Mouse (Mus musculus) neural tube, embryonic 14.5 days (tissue): Measurements from ENCODE around the gene Foxo3. TPM values are rescaled to one million over a fixed set of nuclear protein-coding genes. Genes with fewer than 3 reads are reported as not detected.

Experiments used
- ATAC-seq: fragments of 200-750 bp; cut with Nextera tagmentation; 2 replicates; pipeline ENCODE4 v1.8.0; 2017; ENCODE audit warnings: low read depth, mild to moderate bottlenecking, moderate TSS enrichment, moderate library complexity
- H3K27ac ChIP-seq: fragments of 300-500 bp; sonication (generic); 2 replicates; pipeline ENCODE4 v1.5.1; 2014; ENCODE audit warnings: low read depth, mild to moderate bottlenecking, control low read depth, low read length, moderate library complexity, mixed read lengths
- H3K27me3 ChIP-seq: fragments of 300-500 bp; sonication (generic); 2 replicates; pipeline ENCODE4 v1.6.1; 2014; ENCODE audit warnings: low read length; ENCODE audit not compliant: control insufficient read depth, insufficient read depth
- H3K36me3 ChIP-seq: fragments of 300-500 bp; sonication (generic); 2 replicates; pipeline ENCODE4 v1.6.1; 2014; ENCODE audit warnings: low read length, mixed read lengths; ENCODE audit not compliant: control insufficient read depth, insufficient read depth
- H3K4me1 ChIP-seq: fragments of 300-500 bp; sonication (generic); 2 replicates; pipeline ENCODE4 v1.6.1; 2014; ENCODE audit warnings: low read length; ENCODE audit not compliant: control insufficient read depth, insufficient read depth
- H3K4me2 ChIP-seq: fragments of 300-500 bp; sonication (generic); 2 replicates; pipeline ENCODE4 v1.6.1; 2014; ENCODE audit warnings: mild to moderate bottlenecking, low read depth, low read length, control low read depth
- H3K4me3 ChIP-seq: fragments of 300-500 bp; sonication (generic); 2 replicates; pipeline ENCODE4 v1.5.1; 2014; ENCODE audit warnings: low read depth, low read length, control low read depth, mixed read lengths
- H3K9ac ChIP-seq: fragments of 300-500 bp; sonication (generic); replicated peaks from 2 replicates; pipeline ENCODE4 v1.6.1; 2014; ENCODE audit warnings: low read depth, mild to moderate bottlenecking, control low read depth, low read length, mixed read lengths
- H3K9me3 ChIP-seq: fragments of 300-500 bp; sonication (generic); 2 replicates; pipeline ENCODE4 v1.6.1; 2016; ENCODE audit warnings: low read length; ENCODE audit not compliant: control insufficient read depth
- WGBS: fragments of 180-500 bp; shearing (Covaris S2); extraction: QIAGEN DNeasy Blood & Tissue Kit; methylation state at CpG from one replicate; pipeline ENCODE4 v1.1.7; 2014; 5-methylcytosine and 5-hydroxymethylcytosine counted together
- polyA plus RNA-seq: library from polyadenylated mRNA; unstranded; fragments of >200 nt; fragmentation: Nextera tagmentation; extraction: Ambion mirVana; gene quantifications from 2 replicates; pipeline ENCODE4 v1.2.1, GENCODE M21; 2014

The Foxo3 gene
- polyA plus RNA-seq, 1 experiment from 2014 or later, result 6.1 TPM

DNA sequence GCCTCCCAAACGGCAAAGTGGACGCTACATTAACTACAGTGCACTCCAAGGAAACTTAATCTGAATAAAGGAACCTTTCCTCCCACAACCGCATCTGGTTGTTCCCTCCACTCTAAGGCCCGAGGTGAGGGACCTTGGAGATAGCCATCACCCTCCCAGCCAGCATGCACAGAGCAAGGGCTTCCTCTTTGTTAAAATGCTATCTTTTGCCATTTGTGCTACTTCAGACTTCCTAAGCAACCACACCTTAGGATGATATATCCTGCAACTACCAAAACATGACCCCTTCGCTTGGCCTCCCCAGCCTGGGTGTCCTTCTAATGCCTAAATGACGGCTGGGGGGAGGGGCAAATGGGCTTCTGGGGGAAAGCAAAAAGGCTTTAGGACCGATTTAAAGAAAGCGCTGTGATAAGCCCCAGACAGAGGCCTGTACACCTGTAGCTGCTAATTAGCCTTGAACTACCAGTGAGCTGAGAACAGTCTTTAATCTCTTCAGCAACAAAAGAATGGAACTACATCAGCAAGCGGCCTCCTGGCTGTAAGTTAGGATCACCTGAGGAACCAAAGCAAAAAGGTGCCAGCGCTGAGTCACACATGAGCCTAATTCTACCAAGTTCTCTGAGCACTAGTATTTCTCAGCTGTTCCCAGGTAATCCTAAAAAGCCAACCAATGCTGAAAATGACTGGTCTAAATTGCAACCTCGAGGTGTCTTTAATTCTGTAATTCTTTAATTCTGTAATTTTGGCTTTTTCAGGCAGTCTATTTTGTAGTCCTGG is 4.9 kb downstream of the Foxo3 start:
- no peak for ATAC-seq
- peaks cover 19% of the 10 kb centered on the region for H3K4me1 ChIP-seq
- 65% methylated on average over 11 of the region's 11 CpGs for WGBS

DNA sequence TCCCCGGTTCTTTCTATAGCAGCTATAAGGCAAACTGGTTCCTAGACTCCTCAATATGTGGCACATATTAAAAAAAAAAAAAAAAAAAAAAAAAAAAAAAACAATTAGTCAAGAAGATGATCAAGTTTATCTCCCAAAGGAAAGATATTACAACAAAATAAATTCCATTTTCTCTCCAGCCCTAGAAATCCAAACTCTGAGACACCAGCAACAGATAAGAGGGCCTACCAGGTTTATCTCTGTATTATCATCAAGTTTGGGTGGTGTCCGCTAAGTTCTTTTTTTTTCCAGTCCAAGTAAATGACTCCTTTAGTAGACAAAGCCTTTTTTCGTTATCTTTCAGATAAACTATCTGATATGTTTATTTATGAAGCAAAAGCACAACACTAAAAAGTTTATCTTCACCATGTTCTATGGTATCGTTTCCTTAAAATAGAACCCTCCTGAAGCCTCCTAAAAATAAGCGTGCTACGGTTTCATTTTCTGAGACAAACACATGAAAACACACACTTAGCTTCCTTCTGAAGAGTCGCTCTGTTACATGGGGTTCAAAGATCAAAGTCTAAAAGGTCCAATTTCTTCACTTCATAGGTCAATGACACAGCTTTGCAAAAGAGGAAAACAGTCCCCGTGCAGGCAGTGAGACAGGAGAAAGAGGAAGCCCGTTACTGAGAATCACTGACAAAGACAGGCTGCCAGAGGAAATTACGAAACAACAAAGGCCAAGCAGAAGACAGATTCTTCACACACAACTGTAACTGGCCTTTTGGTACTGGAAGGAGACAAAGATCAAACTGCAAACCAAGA is 6.1 kb downstream of the Foxo3 start:
- Histone ChIP-seq H3K4me3 (no peak overlapping the region), H3K27ac (no peak overlapping the region), H3K9me3 (no peaks in the 10 kb centered on the region), H3K36me3 (no peaks in the 10 kb centered on the region), H3K27me3 (no peaks in the 10 kb centered on the region; the same call in 1 of the 2 replicates), H3K9ac (no peak overlapping the region), H3K4me2 (no peak overlapping the region), H3K4me1 (peaks cover 19% of the 10 kb centered on the region)
- ATAC-seq, result no peak
- 62% methylated on average over 10 of the region's 10 CpGs for WGBS

More for the DNA sequence above, 4.9 kb downstream of the Foxo3 start:
- Histone ChIP-seq H3K9ac (no peak overlapping the region), H3K27ac (no peak overlapping the region), H3K27me3 (no peaks in the 10 kb centered on the region; the same call in 1 of the 2 replicates), H3K36me3 (no peaks in the 10 kb centered on the region), H3K4me3 (no peak overlapping the region), H3K9me3 (no peaks in the 10 kb centered on the region), H3K4me2 (no peak overlapping the region)

DNA sequence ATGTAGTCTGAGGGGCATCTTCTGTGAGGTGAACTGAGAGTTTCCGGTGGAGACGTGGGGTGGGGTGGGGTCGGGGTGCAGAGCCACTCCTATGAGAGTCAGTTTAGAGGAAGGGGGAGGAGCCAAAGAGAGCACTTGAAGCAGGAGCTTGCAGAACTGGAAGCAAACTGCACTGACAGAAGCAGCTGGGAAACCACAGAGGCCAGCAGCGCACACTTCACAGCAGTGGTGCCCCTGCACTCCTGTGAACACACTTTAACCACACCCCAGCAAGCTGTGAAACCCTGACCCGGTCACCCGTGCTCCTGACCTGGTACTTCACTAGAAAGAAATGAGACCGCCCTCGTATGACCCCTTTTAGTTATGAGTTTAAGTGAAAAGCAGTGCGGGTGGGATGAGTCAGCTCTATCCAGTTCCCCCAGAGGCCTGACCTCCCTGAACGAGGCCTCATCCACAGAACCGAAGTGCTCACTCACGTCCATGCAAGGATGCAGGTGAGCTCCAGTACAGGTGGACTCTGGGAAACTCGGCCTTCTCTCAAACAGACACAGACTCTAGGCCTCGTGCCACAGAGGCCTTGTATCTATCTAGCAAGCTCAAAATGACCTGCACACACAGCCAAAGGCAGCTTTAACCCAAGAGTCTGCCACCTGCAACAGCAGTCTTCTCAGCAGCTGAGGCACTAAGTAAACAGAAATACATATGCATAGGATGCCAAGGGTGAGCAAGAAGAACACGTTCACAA is 7.1 kb downstream of the Foxo3 start:
- Histone ChIP-seq H3K4me1 (peaks cover 13% of the 10 kb centered on the region), H3K4me2 (no peak overlapping the region), H3K27ac (no peak overlapping the region), H3K9me3 (no peaks in the 10 kb centered on the region), H3K36me3 (no peaks in the 10 kb centered on the region), H3K9ac (no peak overlapping the region), H3K27me3 (no peaks in the 10 kb centered on the region; the same call in 1 of the 2 replicates), H3K4me3 (no peak overlapping the region)
- WGBS, result 68% methylated on average over 15 of the region's 15 CpGs
- ATAC-seq, result no peak

GRCm38 (mm10) chr10:42267811-42268545 is 8.6 kb downstream of the Foxo3 start:
- 85% methylated on average over 5 of the region's 5 CpGs for WGBS
- no peaks in the 10 kb centered on the region for H3K4me1 ChIP-seq
- H3K9me3 ChIP-seq, result no peaks in the 10 kb centered on the region
- no peaks in the 10 kb centered on the region for H3K27me3 ChIP-seq
- no peak overlapping the region for H3K4me2 ChIP-seq
- H3K27ac ChIP-seq, result no peak overlapping the region
- no peak for ATAC-seq
- no peaks in the 10 kb centered on the region for H3K36me3 ChIP-seq
- no peak overlapping the region for H3K4me3 ChIP-seq
- no peak overlapping the region for H3K9ac ChIP-seq

DNA sequence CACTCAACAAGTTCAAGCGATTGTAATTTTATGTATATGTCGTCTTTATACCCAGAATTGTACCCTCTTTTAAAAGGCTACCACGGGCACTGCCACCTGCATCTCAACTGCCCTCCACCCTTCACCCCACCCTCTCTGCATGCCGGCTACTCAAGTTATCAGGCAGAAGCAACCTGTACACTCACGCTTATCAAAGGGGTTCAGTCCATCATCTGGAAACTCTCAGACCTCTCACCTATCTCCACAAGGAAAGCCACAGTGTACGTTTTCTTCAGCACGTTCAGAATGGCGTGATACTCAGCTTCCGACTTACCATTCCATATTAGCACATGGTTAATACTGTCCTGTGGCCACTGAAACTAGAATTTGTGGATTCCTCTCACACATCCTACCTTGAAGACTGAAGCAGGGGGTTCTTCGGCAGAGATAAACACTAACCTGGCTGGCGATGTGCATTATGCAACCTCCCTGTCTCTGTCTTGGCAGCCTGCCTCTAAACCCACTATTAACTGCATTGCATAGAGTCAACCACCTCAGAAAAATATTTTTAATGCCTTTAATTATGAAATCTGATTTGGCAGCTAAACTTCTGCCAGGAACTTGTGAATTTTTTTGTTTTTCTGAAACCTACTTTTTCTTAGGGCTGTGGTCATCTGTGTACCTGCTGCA is 11.4 kb downstream of the Foxo3 start:
- Histone ChIP-seq H3K27me3 (no peaks in the 10 kb centered on the region), H3K9me3 (no peaks in the 10 kb centered on the region), H3K27ac (no peak overlapping the region), H3K4me3 (no peak overlapping the region), H3K9ac (no peak overlapping the region), H3K4me2 (no peak overlapping the region), H3K36me3 (no peaks in the 10 kb centered on the region), H3K4me1 (no peaks in the 10 kb centered on the region)
- ATAC-seq, result no peak
- WGBS, result 93% methylated on average over 11 of the region's 11 CpGs

- ATAC-seq, result no peak
- Histone ChIP-seq H3K27ac (no peak overlapping the region), H3K4me1 (no peaks in the 10 kb centered on the region), H3K9ac (no peak overlapping the region), H3K27me3 (no peaks in the 10 kb centered on the region), H3K36me3 (no peaks in the 10 kb centered on the region), H3K9me3 (no peaks in the 10 kb centered on the region), H3K4me3 (no peak overlapping the region), H3K4me2 (no peak overlapping the region)
- 87% methylated on average over 5 of the region's 5 CpGs for WGBS
Observed at GRCm38 (mm10) chr10:42264195-42264594, 12.4 kb downstream of the Foxo3 start.

GRCm38 (mm10) chr10:42263701-42264100 is 12.9 kb downstream of the Foxo3 start:
- no peak overlapping the region for H3K27ac ChIP-seq
- WGBS, result 80% methylated on average over 8 of the region's 8 CpGs
- H3K9ac ChIP-seq, result no peak overlapping the region
- H3K4me3 ChIP-seq, result no peak overlapping the region
- no peaks in the 10 kb centered on the region for H3K4me1 ChIP-seq
- no peak for ATAC-seq
- H3K4me2 ChIP-seq, result no peak overlapping the region
- H3K36me3 ChIP-seq, result no peaks in the 10 kb centered on the region
- no peaks in the 10 kb centered on the region for H3K9me3 ChIP-seq
- no peaks in the 10 kb centered on the region for H3K27me3 ChIP-seq

- Histone ChIP-seq H3K4me2 (no peak overlapping the region), H3K27me3 (no peaks in the 10 kb centered on the region), H3K9me3 (no peaks in the 10 kb centered on the region), H3K27ac (no peak overlapping the region), H3K4me3 (no peak overlapping the region), H3K36me3 (no peaks in the 10 kb centered on the region), H3K9ac (no peak overlapping the region), H3K4me1 (no peaks in the 10 kb centered on the region)
- WGBS, result 94% methylated on average over 3 of the region's 3 CpGs
- no peak for ATAC-seq
Observed at GRCm38 (mm10) chr10:42262061-42262460, 14.5 kb downstream of the Foxo3 start.
